Mouse (Mus musculus) neural tube, embryonic 11.5 days (tissue): ENCODE measurements around the gene Ypel3. TPM values are rescaled to one million over a fixed set of nuclear protein-coding genes. Genes with fewer than 3 reads are reported as not detected.

ENCODE experiments used
- ATAC-seq: fragments of 200-750 bp; cut with Nextera tagmentation; 2 replicates; pipeline ENCODE4 v1.8.0; 2017; ENCODE audit warnings: moderate number of reproducible peaks, mild to moderate bottlenecking, moderate TSS enrichment, moderate library complexity; ENCODE audit not compliant: insufficient read depth, low FRiP score, low TSS enrichment
- DNase-seq: peaks from one replicate; pipeline ENCODE4 v3.0.0-alpha.2; 2015; ENCODE audit warnings: low spot score
- H3K27ac ChIP-seq: fragments of 300-500 bp; sonication (generic); 2 replicates; pipeline ENCODE4 v1.5.1; 2014; ENCODE audit warnings: low read depth, mild to moderate bottlenecking, low read length
- H3K27me3 ChIP-seq: fragments of 300-500 bp; sonication (generic); 2 replicates; pipeline ENCODE4 v1.6.1; 2014; ENCODE audit warnings: mild to moderate bottlenecking, low read length, mixed read lengths; ENCODE audit not compliant: control insufficient read depth, insufficient read depth
- H3K36me3 ChIP-seq: fragments of 300-500 bp; sonication (generic); 2 replicates; pipeline ENCODE4 v1.6.1; 2014; ENCODE audit warnings: mild to moderate bottlenecking, low read length, moderate library complexity, mixed read lengths; ENCODE audit not compliant: control insufficient read depth, insufficient read depth
- H3K4me1 ChIP-seq: fragments of 300-500 bp; sonication (generic); 2 replicates; pipeline ENCODE4 v1.6.1; 2014; ENCODE audit warnings: low read length, mixed read lengths; ENCODE audit not compliant: control insufficient read depth, insufficient read depth
- H3K4me2 ChIP-seq: fragments of 300-500 bp; sonication (generic); 2 replicates; pipeline ENCODE4 v1.6.1; 2014; ENCODE audit warnings: low read depth, mild to moderate bottlenecking, moderate library complexity
- H3K4me3 ChIP-seq: fragments of 300-500 bp; sonication (generic); 2 replicates; pipeline ENCODE4 v1.5.1; 2014; ENCODE audit warnings: low read depth, low read length
- H3K9ac ChIP-seq: fragments of 300-500 bp; sonication (generic); 2 replicates; pipeline ENCODE4 v1.6.1; 2014; ENCODE audit warnings: mild to moderate bottlenecking, low read length
- H3K9me3 ChIP-seq: fragments of 300-500 bp; sonication (generic); 2 replicates; pipeline ENCODE4 v1.6.1; 2016; ENCODE audit warnings: low read length; ENCODE audit not compliant: control insufficient read depth
- WGBS: fragments of 180-500 bp; shearing (Covaris S2); extraction: QIAGEN DNeasy Blood & Tissue Kit; methylation state at CpG from one replicate; pipeline ENCODE4 v1.1.7; 2014; 5-methylcytosine and 5-hydroxymethylcytosine counted together
- polyA plus RNA-seq: library from polyadenylated mRNA; unstranded; fragments of >200 nt; fragmentation: Nextera tagmentation; extraction: Ambion mirVana; gene quantifications from 2 replicates; pipeline ENCODE4 v1.2.1, GENCODE M21; 2014

Gene Ypel3
- polyA plus RNA-seq, 1 experiment from 2014 or later = 121 TPM

DNA sequence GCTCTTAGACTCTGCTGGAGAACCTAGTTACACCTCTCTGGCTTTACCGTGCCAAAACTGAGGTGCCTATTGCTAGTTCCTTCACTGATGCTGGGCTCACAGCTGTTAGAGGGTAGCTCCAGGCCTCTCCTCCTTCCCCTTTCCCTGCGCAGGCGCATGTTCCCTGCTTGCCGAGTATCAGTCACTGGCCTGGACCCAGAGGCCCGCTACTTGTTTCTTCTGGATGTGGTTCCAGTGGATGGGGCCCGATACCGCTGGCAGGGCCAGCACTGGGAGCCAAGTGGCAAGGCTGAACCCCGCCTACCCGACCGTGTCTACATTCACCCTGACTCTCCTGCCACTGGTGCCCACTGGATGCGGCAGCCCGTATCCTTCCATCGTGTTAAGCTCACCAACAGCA lies 5.9 kb downstream of the Ypel3 start:
- ATAC-seq (no peak), DNase-seq (no peak)
- no peak overlapping the region for H3K4me2 ChIP-seq
- peaks cover 14% of the 10 kb centered on the region for H3K4me1 ChIP-seq
- peaks cover 13% of the 10 kb centered on the region for H3K36me3 ChIP-seq
- no peak overlapping the region for H3K4me3 ChIP-seq
- no peak overlapping the region for H3K27ac ChIP-seq
- 72% methylated on average over 13 of the region's 13 CpGs for WGBS
- no peaks in the 10 kb centered on the region for H3K27me3 ChIP-seq
- H3K9ac ChIP-seq = no peak overlapping the region
- no peaks in the 10 kb centered on the region for H3K9me3 ChIP-seq

- Histone ChIP-seq H3K9me3 (no peaks in the 10 kb centered on the region), H3K9ac (no peak overlapping the region), H3K36me3 (peaks cover 20% of the 10 kb centered on the region), H3K27me3 (no peaks in the 10 kb centered on the region), H3K4me3 (no peak overlapping the region), H3K27ac (no peak overlapping the region), H3K4me1 (peaks cover 12% of the 10 kb centered on the region), H3K4me2 (no peak overlapping the region)
- DNase-seq (no peak), ATAC-seq (no peak)
- 80% methylated on average over 7 of the region's 7 CpGs for WGBS
Measured at GRCm38 (mm10) chr7:126784469-126784868, 7.7 kb downstream of the Ypel3 start.

DNA sequence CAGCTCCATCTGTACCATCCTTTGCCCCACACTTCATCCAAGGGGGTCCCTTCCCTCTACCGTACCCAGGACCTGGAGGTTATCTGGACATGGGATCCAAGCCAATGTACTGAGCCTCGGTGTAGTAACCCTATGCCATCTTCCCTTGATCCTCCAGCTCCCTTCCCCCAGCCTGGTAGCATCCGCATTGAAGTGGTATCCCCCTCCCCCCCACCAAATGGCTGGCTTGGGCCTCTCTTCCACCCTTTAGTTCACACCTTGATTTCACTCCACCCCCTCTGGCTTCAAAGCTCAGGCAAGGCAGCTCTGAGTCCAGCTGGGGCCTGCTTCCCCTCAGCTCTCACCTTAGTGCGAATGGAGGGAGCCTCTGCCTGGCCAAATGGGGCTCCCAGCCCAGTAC lies 8.3 kb downstream of the Ypel3 start:
- peaks cover 22% of the 10 kb centered on the region for H3K36me3 ChIP-seq
- ATAC-seq (no peak), DNase-seq (no peak)
- no peak overlapping the region for H3K27ac ChIP-seq
- no peaks in the 10 kb centered on the region for H3K27me3 ChIP-seq
- no peak overlapping the region for H3K4me3 ChIP-seq
- no peak overlapping the region for H3K9ac ChIP-seq
- H3K4me2 ChIP-seq = no peak overlapping the region
- no peaks in the 10 kb centered on the region for H3K9me3 ChIP-seq
- 62% methylated on average over 4 of the region's 4 CpGs for WGBS
- H3K4me1 ChIP-seq = peaks cover 9% of the 10 kb centered on the region

DNA sequence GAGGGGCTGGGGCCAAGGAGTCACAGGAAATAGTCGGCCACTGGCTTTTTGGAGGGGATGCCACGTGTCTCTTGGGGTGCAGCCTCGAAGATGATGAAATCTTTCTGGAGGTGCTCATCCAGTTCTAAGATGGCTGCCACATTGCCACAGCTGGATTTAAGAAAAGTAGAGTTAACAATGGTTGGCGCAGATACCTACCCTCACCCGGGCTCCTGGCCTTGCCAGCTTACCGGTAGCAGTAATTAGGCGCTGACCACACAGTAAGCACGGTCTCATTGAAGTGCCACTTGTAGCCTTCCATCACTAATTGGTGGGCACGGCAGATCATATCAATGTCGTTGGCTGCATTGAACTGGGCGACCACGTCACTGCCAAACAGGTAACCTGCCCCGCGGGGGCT lies 9.4 kb downstream of the Ypel3 start:
- H3K36me3 ChIP-seq = peaks cover 22% of the 10 kb centered on the region
- ATAC-seq = no peak
- DNase-seq = no peak
- H3K4me2 ChIP-seq = no peak overlapping the region
- H3K4me1 ChIP-seq = peaks cover 11% of the 10 kb centered on the region
- H3K27me3 ChIP-seq = no peaks in the 10 kb centered on the region
- no peaks in the 10 kb centered on the region for H3K9me3 ChIP-seq
- H3K27ac ChIP-seq = no peak overlapping the region
- no peak overlapping the region for H3K4me3 ChIP-seq
- WGBS = 92% methylated on average over 14 of the region's 14 CpGs
- no peak overlapping the region for H3K9ac ChIP-seq

- Histone ChIP-seq H3K4me3 (no peak overlapping the region), H3K4me2 (no peak overlapping the region), H3K4me1 (peaks cover 7% of the 10 kb centered on the region; the same call in 1 of the 2 replicates), H3K27ac (no peak overlapping the region), H3K9me3 (no peaks in the 10 kb centered on the region), H3K36me3 (peaks cover 22% of the 10 kb centered on the region), H3K9ac (no peak overlapping the region), H3K27me3 (no peaks in the 10 kb centered on the region)
- DNase-seq (no peak), ATAC-seq (no peak)
- WGBS = 93% methylated on average over 4 of the region's 4 CpGs
Measured at GRCm38 (mm10) chr7:126789141-126789540, 12.4 kb downstream of the Ypel3 start.

DNA sequence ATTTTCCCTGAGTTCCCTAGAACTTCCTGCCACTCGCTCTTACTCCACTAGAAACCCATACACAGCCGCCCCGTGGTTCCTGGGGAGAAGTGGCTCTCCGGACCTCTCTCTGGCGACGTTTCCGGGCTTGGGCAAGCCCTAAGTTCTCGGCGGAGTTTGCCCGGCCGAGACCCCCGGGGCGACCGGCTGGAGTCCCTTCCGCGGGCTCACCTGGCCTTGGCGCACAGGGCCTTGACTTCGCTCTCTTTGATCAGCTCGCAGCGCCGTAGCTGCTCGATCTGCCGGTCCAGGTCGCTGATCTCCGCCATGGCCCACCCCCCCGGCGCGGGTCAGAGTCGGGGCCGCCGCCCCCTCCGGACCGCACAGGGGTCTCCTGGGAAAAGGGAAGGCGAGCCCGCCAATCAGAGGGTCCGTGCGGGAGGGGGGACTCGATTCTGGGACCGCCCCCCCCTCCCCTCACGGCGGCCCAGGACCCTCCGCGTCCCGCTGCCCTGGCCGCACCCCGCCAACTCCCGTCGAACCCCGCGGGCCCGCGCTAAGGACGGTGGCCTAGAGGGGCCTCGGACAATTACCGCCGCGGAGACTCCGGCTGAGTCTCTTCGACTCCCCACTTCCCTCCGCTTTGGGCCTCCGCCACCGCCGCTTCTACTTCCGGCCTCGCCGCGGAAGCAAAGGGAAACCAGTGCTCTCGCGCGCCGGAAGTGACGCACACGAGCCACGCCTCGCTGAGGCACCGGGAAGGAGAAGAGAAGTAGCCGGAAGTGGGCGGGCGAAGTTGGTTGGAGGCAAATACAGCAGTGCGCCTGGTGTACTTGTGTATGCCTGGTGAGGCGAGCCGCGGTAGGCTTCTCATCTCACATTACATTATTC lies 15.3 kb downstream of the Ypel3 start, which contains the start of gene Ppp4c:
Gene Ppp4c (minus strand): TSS at position 646 of the 870 bp plus-strand sequence.
- Histone ChIP-seq H3K4me3 (peak within 1 kb of the TSS; percentile 87), H3K9ac (peak within 1 kb of the TSS; percentile 92), H3K27ac (peak within 1 kb of the TSS; percentile 89), H3K27me3 (no peaks in the 10 kb centered on the region), H3K9me3 (no peaks in the 10 kb centered on the region), H3K4me2 (peak within 1 kb of the TSS; percentile 72), H3K4me1 (peaks cover 7% of the 10 kb centered on the region; the same call in 1 of the 2 replicates), H3K36me3 (peaks cover 22% of the 10 kb centered on the region)
- ATAC-seq (peak; percentile 93), DNase-seq (peak; percentile 100)
- under 1% methylated on average over 73 of the region's 83 CpGs for WGBS

GRCm38 (mm10) chr7:126792721-126793443 lies 16.1 kb downstream of the Ypel3 start:
- H3K9ac ChIP-seq = peak overlapping the region; percentile 27
- no peaks in the 10 kb centered on the region for H3K9me3 ChIP-seq
- peak overlapping the region; percentile 59 for H3K4me2 ChIP-seq
- 0 out of 2 replicates have a peak, but pooled peaks have one; percentile 37 for ATAC-seq
- DNase-seq = no peak
- peak overlapping the region; percentile 87 for H3K4me3 ChIP-seq
- WGBS = 28% methylated on average over 11 of the region's 11 CpGs
- peaks cover 14% of the 10 kb centered on the region for H3K4me1 ChIP-seq
- peaks cover 22% of the 10 kb centered on the region for H3K36me3 ChIP-seq
- peak overlapping the region; percentile 89; the same call in 1 of the 2 replicates for H3K27ac ChIP-seq
- no peaks in the 10 kb centered on the region for H3K27me3 ChIP-seq

DNA sequence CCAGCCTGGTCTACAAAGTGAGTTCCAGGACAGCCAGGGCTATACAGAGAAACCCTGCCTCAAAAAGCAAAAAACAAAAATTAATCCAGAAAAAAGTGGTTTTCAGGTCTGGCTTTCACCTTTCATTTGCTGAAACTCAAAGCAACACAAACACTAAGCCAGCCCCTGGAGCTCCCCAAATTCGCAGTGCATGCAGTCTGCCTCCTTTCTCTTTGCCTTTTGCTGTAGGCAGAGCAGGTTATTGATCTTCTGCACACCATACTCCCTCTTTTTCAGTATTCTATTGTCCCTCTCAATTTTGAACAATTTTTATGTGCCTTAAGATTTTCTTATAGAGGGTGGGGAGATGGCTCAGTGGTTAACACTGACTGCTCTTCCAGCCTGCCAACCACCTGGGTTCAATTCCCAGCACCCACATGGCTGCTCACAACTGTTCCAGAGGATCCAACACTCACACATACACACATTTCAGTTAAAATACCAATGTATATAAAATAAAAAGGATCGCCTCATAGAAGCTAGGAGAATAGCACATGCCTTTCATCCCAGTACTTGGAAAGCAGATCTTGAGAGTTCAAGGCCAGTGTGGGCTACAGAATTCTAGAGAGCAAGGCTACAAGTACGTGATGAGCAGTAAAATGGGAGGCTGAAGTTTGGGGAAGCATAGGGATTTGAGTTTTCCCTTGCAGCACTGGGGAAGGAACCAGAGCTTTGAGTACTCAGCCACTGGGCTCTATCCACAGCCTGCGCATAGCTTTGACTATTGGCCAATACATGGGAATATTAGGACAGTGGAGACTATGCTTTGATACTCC lies 16.9 kb downstream of the Ypel3 start:
- peaks cover 18% of the 10 kb centered on the region for H3K4me1 ChIP-seq
- H3K27ac ChIP-seq = no peak overlapping the region
- no peak overlapping the region for H3K4me3 ChIP-seq
- H3K4me2 ChIP-seq = no peak overlapping the region
- 75% methylated on average over 4 of the region's 4 CpGs for WGBS
- H3K27me3 ChIP-seq = no peaks in the 10 kb centered on the region
- DNase-seq = no peak
- peaks cover 19% of the 10 kb centered on the region for H3K36me3 ChIP-seq
- no peak overlapping the region for H3K9ac ChIP-seq
- no peaks in the 10 kb centered on the region for H3K9me3 ChIP-seq
- ATAC-seq = no peak
